Mouse (Mus musculus): ENCODE results near the gene Ccdc182. TPM values are rescaled to one million over a fixed set of nuclear protein-coding genes. Genes with fewer than 3 reads are reported as not detected.

Gene Ccdc182
- polyA plus RNA-seq, 1 experiment from 2014 or later, result not detected

DNA sequence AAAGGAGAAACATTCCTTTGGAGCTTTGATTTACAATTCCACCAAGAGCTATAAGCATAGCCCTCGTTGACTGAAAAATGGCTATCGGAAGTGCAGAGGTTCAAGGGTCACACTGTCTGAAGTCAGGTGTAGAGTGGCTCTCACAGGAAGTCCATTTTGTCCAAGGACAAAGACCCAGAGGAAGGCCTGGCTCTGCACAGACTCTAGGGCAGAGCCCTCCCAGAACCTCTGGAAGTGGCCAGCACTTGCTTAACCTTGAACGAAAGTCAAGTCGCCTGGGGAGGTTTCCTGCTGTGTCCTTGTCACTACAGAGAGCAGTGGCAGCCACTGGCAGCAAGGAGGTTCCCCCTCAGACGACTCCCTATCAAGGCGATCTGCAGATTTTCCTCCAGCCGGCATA is 33.4 kb upstream of the Ccdc182 start:
- H3K4me1 ChIP-seq (replicated peaks), result no peaks in the 10 kb centered on the region
- H3K9ac ChIP-seq, result no peak overlapping the region
- H3K36me3 ChIP-seq, result no peaks in the 10 kb centered on the region
- H3K9me3 ChIP-seq (replicated peaks), result no peaks in the 10 kb centered on the region; the same call in none of the 2 replicates
- H3K27ac ChIP-seq, result no peak overlapping the region
- 35% methylated on average over 7 of the region's 7 CpGs for whole genome bisulfite sequencing (ENCODE audit: insufficient replicate concordance)
- no peak overlapping the region for H3K4me3 ChIP-seq (replicated peaks)
- DNase-seq (no peak), ATAC-seq (ENCODE audit: low read depth) (no peak)
- H3K4me2 ChIP-seq, result no peak overlapping the region
- H3K27me3 ChIP-seq, result peaks cover 24% of the 10 kb centered on the region

GRCm38 (mm10) chr11:88264889-88265288 is 29.0 kb upstream of the Ccdc182 start:
- H3K4me2 ChIP-seq, result no peak overlapping the region
- no peak for DNase-seq

DNA sequence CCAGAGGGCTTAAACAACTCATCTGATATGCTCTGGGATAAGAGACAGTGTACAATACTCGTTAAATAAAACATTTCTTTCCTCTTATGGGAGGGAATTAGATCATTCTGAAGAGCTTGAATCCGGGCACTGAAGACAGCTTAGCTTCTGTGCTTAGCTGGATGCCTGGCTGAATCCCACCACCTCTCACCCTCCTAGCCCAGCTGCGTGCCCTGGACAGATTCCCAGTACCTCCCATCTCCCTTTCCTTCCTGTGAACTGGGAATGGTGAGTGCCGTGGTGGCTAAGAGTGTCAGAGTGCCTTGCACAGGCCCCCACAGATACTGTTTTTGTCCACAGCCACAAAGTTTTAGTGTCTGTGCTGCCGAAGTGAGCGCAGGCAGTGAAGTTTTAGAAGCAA is 27.5 kb upstream of the Ccdc182 start:
- no peak overlapping the region for H3K4me2 ChIP-seq
- no peaks in the 10 kb centered on the region for H3K4me1 ChIP-seq (replicated peaks)
- 59% methylated on average over 6 of the region's 6 CpGs for WGBS (ENCODE audit: insufficient replicate concordance)
- H3K9ac ChIP-seq, result no peak overlapping the region
- peaks cover 39% of the 10 kb centered on the region for H3K27me3 ChIP-seq
- no peak overlapping the region for H3K4me3 ChIP-seq (replicated peaks)
- H3K36me3 ChIP-seq, result no peaks in the 10 kb centered on the region
- DNase-seq (no peak), ATAC-seq (ENCODE audit: low read depth) (no peak)
- no peak overlapping the region for H3K27ac ChIP-seq
- no peaks in the 10 kb centered on the region for H3K9me3 ChIP-seq (replicated peaks)

More at GRCm38 (mm10) chr11:88264889-88265288, 29.0 kb upstream of the Ccdc182 start:
- Histone ChIP-seq H3K9ac (no peak overlapping the region), H3K36me3 (no peaks in the 10 kb centered on the region), H3K4me1 (replicated peaks) (no peaks in the 10 kb centered on the region), H3K9me3 (replicated peaks) (no peaks in the 10 kb centered on the region; the same call in 1 of the 2 replicates), H3K4me3 (replicated peaks) (no peak overlapping the region), H3K27me3 (peaks cover 42% of the 10 kb centered on the region), H3K27ac (no peak overlapping the region)
- WGBS (ENCODE audit: insufficient replicate concordance), result 72% methylated on average over 5 of the region's 5 CpGs
- ATAC-seq (ENCODE audit: low read depth), result no peak

- H3K36me3 ChIP-seq, result no peaks in the 10 kb centered on the region
- H3K4me1 ChIP-seq (replicated peaks), result no peaks in the 10 kb centered on the region
- H3K9me3 ChIP-seq (replicated peaks), result no peaks in the 10 kb centered on the region
- no peak for ATAC-seq (ENCODE audit: low read depth)
- no peak overlapping the region for H3K4me2 ChIP-seq
- no peak overlapping the region for H3K4me3 ChIP-seq (replicated peaks)
- H3K27ac ChIP-seq, result no peak overlapping the region
- DNase-seq, result no peak
- 43% methylated on average over 3 of the region's 3 CpGs for WGBS (ENCODE audit: insufficient replicate concordance)
- H3K9ac ChIP-seq, result no peak overlapping the region
- peaks cover 44% of the 10 kb centered on the region for H3K27me3 ChIP-seq
These were observed 22.0 kb upstream of the Ccdc182 start for GRCm38 (mm10) chr11:88271870-88272269.

DNA sequence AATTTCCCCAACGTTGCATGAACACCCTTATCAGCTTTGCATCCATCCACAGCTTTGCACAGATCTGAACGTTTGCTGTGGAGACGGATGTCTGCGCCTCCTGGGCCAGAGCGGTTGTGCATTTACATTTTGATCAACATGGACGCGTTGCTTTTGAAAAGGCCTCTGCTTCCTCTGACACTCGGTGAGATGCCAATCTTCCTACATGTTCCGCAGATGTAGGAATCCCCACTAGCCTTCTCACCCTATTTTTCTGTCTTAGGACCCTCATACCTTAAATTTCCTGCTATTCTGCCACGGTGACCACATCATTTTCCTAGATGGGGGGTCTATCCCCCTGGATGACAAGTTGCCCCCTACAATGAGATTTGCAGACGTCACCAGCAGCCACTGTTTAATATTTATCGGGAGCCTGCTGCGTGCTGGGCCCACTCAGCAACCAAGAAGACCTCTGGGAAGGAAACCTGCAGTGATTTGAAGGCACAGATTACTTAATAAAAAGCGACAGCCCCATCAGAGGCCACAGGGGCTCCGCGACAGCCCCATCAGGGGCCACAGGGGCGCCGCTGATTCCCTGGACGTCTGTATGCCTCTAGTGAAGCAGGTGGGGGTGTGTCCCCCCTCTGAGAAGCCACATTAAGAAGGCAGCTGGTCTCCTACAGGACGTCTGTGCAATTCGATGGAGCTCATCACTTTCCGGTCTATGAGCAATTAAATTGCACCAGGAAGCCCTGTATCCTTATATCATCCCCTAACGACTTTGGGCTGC is 19.6 kb upstream of the Ccdc182 start:
- WGBS (ENCODE audit: insufficient replicate concordance), result 56% methylated on average over 23 of the region's 23 CpGs
- H3K36me3 ChIP-seq, result no peaks in the 10 kb centered on the region
- no peak for ATAC-seq (ENCODE audit: low read depth)
- H3K27me3 ChIP-seq, result peaks cover 27% of the 10 kb centered on the region
- H3K4me2 ChIP-seq, result no peak overlapping the region
- H3K27ac ChIP-seq, result no peak overlapping the region
- no peak overlapping the region for H3K9ac ChIP-seq
- H3K4me1 ChIP-seq (replicated peaks), result no peaks in the 10 kb centered on the region
- no peak overlapping the region for H3K4me3 ChIP-seq (replicated peaks)
- no peaks in the 10 kb centered on the region for H3K9me3 ChIP-seq (replicated peaks)
- DNase-seq, result no peak

DNA sequence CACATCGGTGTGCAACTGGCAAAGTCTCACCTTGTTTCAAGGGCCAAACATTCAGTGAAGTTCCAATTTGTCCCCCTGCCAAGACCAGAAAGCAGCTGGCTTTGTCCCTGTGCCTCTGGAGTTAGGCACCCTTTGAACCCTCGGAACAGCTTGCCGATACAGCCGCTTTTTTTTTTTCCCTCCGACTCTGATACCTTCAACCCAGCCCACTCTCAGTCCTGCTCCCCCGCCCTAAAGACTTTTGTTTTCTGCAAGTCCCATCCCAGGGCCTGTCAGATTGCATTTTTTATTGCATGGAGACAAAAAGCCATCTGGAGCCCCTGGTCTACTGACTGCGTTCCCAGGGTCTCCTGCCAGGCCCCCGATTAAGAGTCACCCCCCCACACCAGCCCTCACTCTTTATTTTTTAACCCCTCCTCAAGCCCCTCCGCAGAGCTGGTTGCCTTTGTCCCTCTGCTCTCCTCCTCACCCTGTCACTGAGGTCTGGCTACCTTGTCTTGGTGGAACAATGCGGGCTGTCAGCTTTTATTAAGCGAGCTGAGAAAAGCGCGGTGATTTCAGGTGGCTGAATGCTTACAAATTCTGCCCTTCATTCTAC is 18.9 kb upstream of the Ccdc182 start:
- no peak overlapping the region for H3K4me2 ChIP-seq
- no peak overlapping the region for H3K9ac ChIP-seq
- no peak overlapping the region for H3K4me3 ChIP-seq (replicated peaks)
- H3K4me1 ChIP-seq (replicated peaks), result no peaks in the 10 kb centered on the region
- ATAC-seq (ENCODE audit: low read depth) (no peak), DNase-seq (no peak)
- 41% methylated on average over 13 of the region's 13 CpGs for WGBS (ENCODE audit: insufficient replicate concordance)
- H3K9me3 ChIP-seq (replicated peaks), result no peaks in the 10 kb centered on the region
- H3K36me3 ChIP-seq, result no peaks in the 10 kb centered on the region
- no peak overlapping the region for H3K27ac ChIP-seq
- peaks cover 23% of the 10 kb centered on the region for H3K27me3 ChIP-seq

GRCm38 (mm10) chr11:88275949-88276348 is 17.9 kb upstream of the Ccdc182 start:
- DNase-seq (no peak), ATAC-seq (ENCODE audit: low read depth) (no peak)
- Histone ChIP-seq H3K4me2 (no peak overlapping the region), H3K9ac (no peak overlapping the region), H3K27me3 (peaks cover 19% of the 10 kb centered on the region), H3K4me3 (replicated peaks) (no peak overlapping the region), H3K27ac (no peak overlapping the region), H3K9me3 (replicated peaks) (no peaks in the 10 kb centered on the region), H3K36me3 (no peaks in the 10 kb centered on the region), H3K4me1 (replicated peaks) (no peaks in the 10 kb centered on the region)
- WGBS (ENCODE audit: insufficient replicate concordance), result 54% methylated on average over 6 of the region's 6 CpGs

DNA sequence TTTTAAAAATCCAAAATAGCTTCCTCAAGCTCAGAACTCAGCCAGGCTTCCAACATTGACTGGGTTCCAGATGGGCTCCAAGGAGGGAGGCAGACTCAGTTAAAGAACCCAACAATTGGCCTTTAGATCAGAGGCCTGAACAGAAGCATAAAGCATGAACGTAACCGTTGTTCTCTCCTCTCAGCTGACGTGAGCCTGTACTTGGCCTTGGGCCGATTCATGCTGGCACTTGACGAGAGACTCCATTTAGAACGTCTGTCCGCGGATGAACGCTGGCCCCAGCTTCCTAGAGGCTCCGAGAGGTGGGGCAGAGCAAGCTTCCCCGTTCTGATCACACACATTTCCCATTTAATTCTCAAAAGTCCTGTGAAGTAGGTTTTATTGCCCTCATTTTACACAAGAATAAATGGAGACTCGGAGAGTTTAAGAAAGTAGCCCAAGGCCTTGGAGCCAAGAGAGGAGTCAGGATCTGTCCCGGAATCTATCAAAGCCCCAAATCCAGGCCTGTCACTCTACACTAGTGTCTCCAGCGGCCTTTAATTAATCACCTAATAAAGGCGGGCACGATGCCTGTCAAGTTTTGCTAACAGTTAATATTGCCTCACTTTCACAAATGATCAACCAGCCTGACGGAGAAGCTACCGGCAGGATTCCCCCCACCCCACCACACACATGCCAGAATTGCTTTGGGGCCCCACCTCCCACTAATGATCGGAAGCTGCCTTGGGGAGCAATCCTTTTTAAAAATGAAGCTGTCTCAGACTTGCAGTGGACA is 17.1 kb upstream of the Ccdc182 start:
- Histone ChIP-seq H3K4me1 (replicated peaks) (no peaks in the 10 kb centered on the region), H3K27me3 (peaks cover 19% of the 10 kb centered on the region), H3K4me2 (no peak overlapping the region), H3K4me3 (replicated peaks) (no peak overlapping the region), H3K27ac (no peak overlapping the region), H3K9ac (no peak overlapping the region), H3K9me3 (replicated peaks) (no peaks in the 10 kb centered on the region), H3K36me3 (no peaks in the 10 kb centered on the region)
- WGBS (ENCODE audit: insufficient replicate concordance), result 74% methylated on average over 19 of the region's 19 CpGs
- ATAC-seq (ENCODE audit: low read depth) (no peak), DNase-seq (no peak)

- WGBS (ENCODE audit: insufficient replicate concordance), result 45% methylated on average over 4 of the region's 4 CpGs
- DNase-seq, result no peak
These were observed 14.9 kb upstream of the Ccdc182 start for GRCm38 (mm10) chr11:88279006-88279405.

GRCm38 (mm10) chr11:88280426-88280836 is 13.4 kb upstream of the Ccdc182 start:
- Histone ChIP-seq H3K4me1 (replicated peaks) (no peaks in the 10 kb centered on the region), H3K9me3 (replicated peaks) (no peaks in the 10 kb centered on the region; the same call in 1 of the 2 replicates), H3K27me3 (no peaks in the 10 kb centered on the region; the same call in 1 of the 2 replicates), H3K27ac (no peak overlapping the region), H3K4me2 (no peak overlapping the region), H3K4me3 (replicated peaks) (no peak overlapping the region), H3K9ac (no peak overlapping the region), H3K36me3 (no peaks in the 10 kb centered on the region)
- no peak for DNase-seq
- no peak for ATAC-seq (ENCODE audit: low read depth)
- WGBS (ENCODE audit: insufficient replicate concordance), result 52% methylated on average over 8 of the region's 8 CpGs

More at GRCm38 (mm10) chr11:88279006-88279405, 14.9 kb upstream of the Ccdc182 start:
- H3K27me3 ChIP-seq, result peaks cover 13% of the 10 kb centered on the region
- no peak overlapping the region for H3K4me3 ChIP-seq (replicated peaks)
- no peaks in the 10 kb centered on the region for H3K4me1 ChIP-seq (replicated peaks)
- no peak overlapping the region for H3K27ac ChIP-seq
- no peak overlapping the region for H3K4me2 ChIP-seq
- H3K36me3 ChIP-seq, result no peaks in the 10 kb centered on the region
- H3K9me3 ChIP-seq (replicated peaks), result no peaks in the 10 kb centered on the region; the same call in 1 of the 2 replicates
- no peak for ATAC-seq (ENCODE audit: low read depth)
- no peak overlapping the region for H3K9ac ChIP-seq

DNA sequence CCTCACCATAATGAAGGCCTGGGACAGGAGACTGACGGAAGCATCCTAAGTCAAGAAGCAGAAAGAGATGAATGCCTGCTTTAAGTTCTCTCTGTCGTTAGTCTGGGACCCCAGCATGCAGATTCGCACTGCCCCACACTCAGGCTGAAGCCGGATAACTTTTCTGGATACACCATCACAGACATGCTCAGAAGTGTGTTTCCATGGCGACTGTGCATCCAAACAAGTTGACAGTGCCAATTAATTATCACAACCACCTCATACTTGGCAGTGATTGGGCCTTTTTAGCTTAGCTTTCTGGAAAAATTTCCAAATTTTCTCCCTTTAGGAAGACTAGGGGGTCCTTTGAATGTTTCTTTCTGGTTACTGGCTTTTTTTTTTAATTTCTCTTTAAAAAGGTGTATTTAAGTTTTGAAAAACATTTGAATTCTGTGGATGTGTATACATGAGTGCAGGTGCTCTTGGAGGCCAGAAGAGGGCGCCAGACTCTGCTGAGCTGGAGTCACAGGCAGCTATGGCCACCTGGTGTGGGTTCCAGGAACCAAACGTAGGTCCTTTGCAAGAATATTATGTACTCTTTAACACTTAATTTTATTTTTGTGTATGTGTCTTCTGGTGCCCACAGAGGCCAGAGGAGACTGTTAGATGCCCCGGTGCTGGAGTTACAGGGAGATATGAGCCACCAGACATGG is 12.3 kb upstream of the Ccdc182 start:
- Histone ChIP-seq H3K27me3 (no peaks in the 10 kb centered on the region; the same call in 1 of the 2 replicates), H3K4me3 (replicated peaks) (no peak overlapping the region), H3K9ac (no peak overlapping the region), H3K36me3 (no peaks in the 10 kb centered on the region), H3K4me1 (replicated peaks) (no peaks in the 10 kb centered on the region), H3K9me3 (replicated peaks) (no peaks in the 10 kb centered on the region; the same call in 1 of the 2 replicates), H3K4me2 (no peak overlapping the region), H3K27ac (no peak overlapping the region)
- ATAC-seq (ENCODE audit: low read depth) (no peak), DNase-seq (no peak)
- 57% methylated on average over 8 of the region's 8 CpGs for WGBS (ENCODE audit: insufficient replicate concordance)

All from liver, embryonic 13.5 days (tissue).